12 mouse cellular contexts compared by ENCODE assay signal in genomic region chr6:83122961-83123360, GRCm38 (mm10). TPM values are rescaled to one million over a fixed set of nuclear protein-coding genes. Genes with fewer than 3 reads are reported as not detected.
DNase-seq lines count a peak whose midpoint lies in the region; ATAC-seq and TF ChIP-seq lines count a peak whose summit lies in the region.
"Had no signal": no experiment of that assay in that cellular context is flagged by ENCODE, and none has a peak within 500 bp of the region (broad histone marks: within the 10 kb centered on the region; RNA-seq: fewer than 3 reads in every experiment).

No protein-coding gene starts in this region.

- ATAC-seq in heart, embryonic 12.5 days (ENCODE audit: insufficient number of reproducible peaks, low FRiP score): no peak
- no peak for ATAC-seq in liver, embryonic 12.5 days
- no peak for ATAC-seq in stomach, embryonic 16.5 days (ENCODE audit: insufficient read depth, low FRiP score)

- H3K9ac ChIP-seq in heart, embryonic 12.5 days: no peak overlapping the region
- H3K9ac ChIP-seq in liver, embryonic 12.5 days: peak overlapping the region; percentile 88; the same call in 1 of the 2 replicates
- H3K9ac ChIP-seq in stomach, embryonic 16.5 days (ENCODE audit: low read length): peak overlapping the region; percentile 35; the same call in 1 of the 2 replicates

- TF ChIP-seq POLR2A in testis, adult 2 months (IDR thresholded peaks at IDR 0.05; ENCODE audit: control insufficient read depth, low read depth, low read length): no peak

- H3K4me3 ChIP-seq in heart, embryonic 12.5 days: no peak overlapping the region
- peak overlapping the region; percentile 23 for H3K4me3 ChIP-seq in testis, adult 2 months (ENCODE audit: control insufficient read depth, low read depth, low read length)
- peak overlapping the region; percentile 74 for H3K4me3 ChIP-seq in liver, embryonic 12.5 days
- H3K4me3 ChIP-seq in stomach, embryonic 16.5 days (replicated peaks; ENCODE audit: low read length): 0 out of 2 replicates have a peak overlapping the region, but pooled peaks have one; percentile 3

- no peaks in the 10 kb centered on the region for H3K27me3 ChIP-seq in heart, embryonic 12.5 days (replicated peaks)
- H3K27me3 ChIP-seq in testis, adult 2 months (ENCODE audit: control insufficient read depth, insufficient read depth, low read length): no peaks in the 10 kb centered on the region
- no peaks in the 10 kb centered on the region for H3K27me3 ChIP-seq in liver, embryonic 12.5 days (replicated peaks)
- no peaks in the 10 kb centered on the region for H3K27me3 ChIP-seq in stomach, embryonic 16.5 days (ENCODE audit: control insufficient read depth, insufficient read depth, low read length)

- peak overlapping the region; percentile 96 for H3K4me2 ChIP-seq in heart, embryonic 12.5 days
- H3K4me2 ChIP-seq in liver, embryonic 12.5 days: peak overlapping the region; percentile 95
- H3K4me2 ChIP-seq in stomach, embryonic 16.5 days (ENCODE audit: low read depth, low read length): no peak overlapping the region

- TF ChIP-seq CTCF in testis, adult 2 months (IDR thresholded peaks at IDR 0.05; ENCODE audit: control insufficient read depth, insufficient read depth, insufficient replicate concordance, low read depth, low read length): no peak

- peaks cover 20% of the 10 kb centered on the region for H3K36me3 ChIP-seq in heart, embryonic 12.5 days
- no peaks in the 10 kb centered on the region for H3K36me3 ChIP-seq in testis, adult 2 months (ENCODE audit: control insufficient read depth, insufficient read depth, low read length)
- peaks cover 27% of the 10 kb centered on the region for H3K36me3 ChIP-seq in liver, embryonic 12.5 days
- peaks cover 9% of the 10 kb centered on the region for H3K36me3 ChIP-seq in stomach, embryonic 16.5 days (ENCODE audit: control insufficient read depth, insufficient read depth, low read length)

- H3K9me3 ChIP-seq in heart, embryonic 12.5 days (replicated peaks): no peaks in the 10 kb centered on the region
- H3K9me3 ChIP-seq in liver, embryonic 12.5 days (replicated peaks): no peaks in the 10 kb centered on the region
- H3K9me3 ChIP-seq in stomach, embryonic 16.5 days (replicated peaks; ENCODE audit: control insufficient read depth, low read length): no peaks in the 10 kb centered on the region

- 84% methylated on average over 5 of the region's 5 CpGs for WGBS in heart, embryonic 12.5 days
- 92% methylated on average over 5 of the region's 5 CpGs for WGBS in liver, embryonic 12.5 days (ENCODE audit: insufficient replicate concordance)
- WGBS in stomach, embryonic 16.5 days: 81% methylated on average over 5 of the region's 5 CpGs

- DNase-seq in heart, postnatal 4 days: no peak
- no peak for DNase-seq in testis, postnatal 14 days (ENCODE audit: low spot score)
- no peak for DNase-seq in frontal cortex, adult 2 months (ENCODE audit: extremely low spot score in 1 of 2, low spot score in 1 of 2)
- DNase-seq in left cerebral cortex, postnatal 36 days (ENCODE audit: low spot score in 2 of 2): no peak
- DNase-seq: cerebellum, adult 8-10 months; right cerebral cortex, adult 18-20 months; thymus, postnatal 14 days had no signal

- no peak overlapping the region for H3K27ac ChIP-seq in heart, embryonic 12.5 days (ENCODE audit: poor library complexity, severe bottlenecking)
- no peak overlapping the region for H3K27ac ChIP-seq in testis, adult 2 months (ENCODE audit: control insufficient read depth, insufficient read depth, low read depth, low read length)
- no peak overlapping the region; the same call in 1 of the 2 replicates for H3K27ac ChIP-seq in liver, embryonic 12.5 days
- no peak overlapping the region for H3K27ac ChIP-seq in stomach, embryonic 16.5 days (ENCODE audit: low read length)
- H3K27ac ChIP-seq: macrophage had no signal

- intact Hi-C loops in left cerebral cortex, postnatal 36 days (cut with DNase I): loop anchor here (5.0 kb wide), 1 partner anchor 34 kb away; the partner anchor contains the start of genes 1700003E16Rik and Wdr54

- H3K4me1 ChIP-seq in heart, embryonic 12.5 days (replicated peaks): peaks cover 41% of the 10 kb centered on the region
- peaks cover 22% of the 10 kb centered on the region for H3K4me1 ChIP-seq in testis, adult 2 months (ENCODE audit: control insufficient read depth, insufficient read depth, low read length)
- peaks cover 60% of the 10 kb centered on the region for H3K4me1 ChIP-seq in liver, embryonic 12.5 days
- peaks cover 35% of the 10 kb centered on the region for H3K4me1 ChIP-seq in stomach, embryonic 16.5 days (ENCODE audit: control insufficient read depth, insufficient read depth, low read length)

RNA-seq across cellular contexts. Expression of gene Wbp1, which starts 1.6 kb away (rescaled TPM):
- 87.6 and 91.3 TPM in 2 replicates for polyA plus RNA-seq in heart, embryonic 12.5 days (2016; fragmentation: Nextera tagmentation; extraction: Ambion mirVana)
- 10 to 100 TPM; 80.4 to 86.8 TPM for total RNA-seq in heart, postnatal 4 days (2021)
- polyA plus RNA-seq in testis, adult 2 months (2012; rRNA removed): 53.0 and 63.3 TPM in 2 replicates
- 35.0 and 37.9 TPM in 2 replicates for polyA plus RNA-seq in liver, embryonic 12.5 days (2016; fragmentation: Nextera tagmentation; extraction: Ambion mirVana)
- polyA plus RNA-seq in stomach, embryonic 16.5 days (2015; fragmentation: Nextera tagmentation; extraction: Ambion mirVana): 87.9 and 93.8 TPM in 2 replicates
- 95.9 and 107 TPM in 2 replicates for polyA plus RNA-seq in frontal cortex, adult 2 months (2012; rRNA removed)
- total RNA-seq in left cerebral cortex, postnatal 36 days (2021): 10 to 100 TPM; 33.5 to 46.6 TPM

RNA-seq across cellular contexts. Expression of gene Ino80b, which starts 2.3 kb away (rescaled TPM):
- 11.1 and 12.1 TPM in 2 replicates for polyA plus RNA-seq in heart, embryonic 12.5 days (2016; fragmentation: Nextera tagmentation; extraction: Ambion mirVana)
- 10 to 100 TPM; 14.9 to 17.4 TPM for total RNA-seq in heart, postnatal 4 days (2021)
- 35.0 and 50.6 TPM in 2 replicates for polyA plus RNA-seq in testis, adult 2 months (2012; rRNA removed)
- 12.1 and 13.0 TPM in 2 replicates for polyA plus RNA-seq in liver, embryonic 12.5 days (2016; fragmentation: Nextera tagmentation; extraction: Ambion mirVana)
- 7.9 and 8.4 TPM in 2 replicates for polyA plus RNA-seq in stomach, embryonic 16.5 days (2015; fragmentation: Nextera tagmentation; extraction: Ambion mirVana)
- polyA plus RNA-seq in frontal cortex, adult 2 months (2012; rRNA removed): 24.6 and 31.4 TPM in 2 replicates
- 10 to 100 TPM; 20.5 to 26.0 TPM for total RNA-seq in left cerebral cortex, postnatal 36 days (2021)

RNA-seq across cellular contexts. Expression of gene Mogs, which starts 7.7 kb away (rescaled TPM):
- 30.7 and 30.8 TPM in 2 replicates for polyA plus RNA-seq in heart, embryonic 12.5 days (2016; fragmentation: Nextera tagmentation; extraction: Ambion mirVana)
- total RNA-seq in heart, postnatal 4 days (2021): 10 to 100 TPM; 11.3 to 12.3 TPM
- polyA plus RNA-seq in testis, adult 2 months (2012; rRNA removed): 20.7 and 20.9 TPM in 2 replicates
- 83.5 and 86.9 TPM in 2 replicates for polyA plus RNA-seq in liver, embryonic 12.5 days (2016; fragmentation: Nextera tagmentation; extraction: Ambion mirVana)
- polyA plus RNA-seq in stomach, embryonic 16.5 days (2015; fragmentation: Nextera tagmentation; extraction: Ambion mirVana): 8.3 TPM in 2 replicates
- 30.6 and 31.6 TPM in 2 replicates for polyA plus RNA-seq in frontal cortex, adult 2 months (2012; rRNA removed)
- 10 to 100 TPM; 29.4 to 30.0 TPM for total RNA-seq in left cerebral cortex, postnatal 36 days (2021)

RNA-seq across cellular contexts. Expression of gene Rtkn, which starts 12.3 kb away (rescaled TPM):
- polyA plus RNA-seq in heart, embryonic 12.5 days (2016; fragmentation: Nextera tagmentation; extraction: Ambion mirVana): 20.3 and 22.0 TPM in 2 replicates
- total RNA-seq in heart, postnatal 4 days (2021): 10 to 100 TPM; 11.7 to 13.1 TPM
- polyA plus RNA-seq in testis, adult 2 months (2012; rRNA removed): 13.2 and 19.2 TPM in 2 replicates
- 11.8 and 12.6 TPM in 2 replicates for polyA plus RNA-seq in liver, embryonic 12.5 days (2016; fragmentation: Nextera tagmentation; extraction: Ambion mirVana)
- 39.7 and 42.8 TPM in 2 replicates for polyA plus RNA-seq in stomach, embryonic 16.5 days (2015; fragmentation: Nextera tagmentation; extraction: Ambion mirVana)
- 101 and 119 TPM in 2 replicates for polyA plus RNA-seq in frontal cortex, adult 2 months (2012; rRNA removed)
- 100 to 1,000 TPM in 1 of 2 experiments, 10 to 100 TPM in 1; 88.7 to 105 TPM for total RNA-seq in left cerebral cortex, postnatal 36 days (2021)

RNA-seq across cellular contexts. Expression of gene Mrpl53, which starts 14.1 kb away (rescaled TPM):
- polyA plus RNA-seq in heart, embryonic 12.5 days (2016; fragmentation: Nextera tagmentation; extraction: Ambion mirVana): 155 and 156 TPM in 2 replicates
- 100 to 1,000 TPM; 105 to 120 TPM for total RNA-seq in heart, postnatal 4 days (2021)
- 71.3 and 82.0 TPM in 2 replicates for polyA plus RNA-seq in testis, adult 2 months (2012; rRNA removed)
- polyA plus RNA-seq in liver, embryonic 12.5 days (2016; fragmentation: Nextera tagmentation; extraction: Ambion mirVana): 101 and 105 TPM in 2 replicates
- polyA plus RNA-seq in stomach, embryonic 16.5 days (2015; fragmentation: Nextera tagmentation; extraction: Ambion mirVana): 115 and 123 TPM in 2 replicates
- polyA plus RNA-seq in frontal cortex, adult 2 months (2012; rRNA removed): 96.4 and 109 TPM in 2 replicates
- total RNA-seq in left cerebral cortex, postnatal 36 days (2021): 10 to 100 TPM; 54.4 to 58.7 TPM
